Mouse (Mus musculus): ENCODE results near the gene Bcat1. TPM values are rescaled to one million over a fixed set of nuclear protein-coding genes. Genes with fewer than 3 reads are reported as not detected.

The Bcat1 gene
- total RNA-seq, 1 experiment from 2014 or later = not detected

DNA sequence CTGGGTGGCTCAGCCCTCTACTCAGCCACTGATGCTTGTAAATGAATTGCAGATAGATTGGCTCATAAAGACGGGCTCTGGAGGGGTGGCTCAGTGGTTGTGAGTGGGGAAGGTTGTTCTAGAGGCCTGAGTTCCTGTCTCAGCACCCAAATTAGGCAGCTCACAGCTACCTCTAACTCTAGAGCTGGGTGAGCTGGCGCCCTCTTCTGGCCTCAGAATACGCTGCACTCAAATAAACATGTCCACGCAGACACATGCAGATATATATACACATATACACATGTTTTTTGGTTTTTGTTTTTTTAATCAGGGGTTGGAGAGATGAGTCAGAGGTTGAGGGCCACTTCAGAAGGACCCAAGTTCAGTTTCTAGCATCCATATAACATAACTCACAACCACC lies 105.1 kb downstream of the Bcat1 start:
- no peak for ATAC-seq (replicated peaks; ENCODE audit: insufficient number of reproducible peaks, low FRiP score, low TSS enrichment, poor library complexity, severe bottlenecking)

DNA sequence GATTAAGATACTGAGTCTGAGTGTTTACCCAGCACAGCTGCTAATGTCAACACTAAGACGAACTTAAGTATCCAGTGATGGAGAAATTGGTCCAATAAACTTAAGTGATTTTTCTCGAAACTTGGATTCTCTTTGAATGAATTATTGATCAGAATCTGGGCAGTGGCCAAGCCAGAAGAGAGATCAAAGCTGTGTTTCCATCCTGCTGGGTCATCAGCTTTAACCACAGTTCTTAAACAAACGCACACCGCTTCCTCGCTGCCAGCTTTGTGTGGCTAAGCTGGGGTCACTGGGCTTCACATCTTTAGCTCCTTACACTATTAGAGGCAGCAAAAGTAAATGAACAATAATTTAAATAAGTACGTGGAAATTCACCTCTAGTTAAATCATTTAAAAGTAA lies 108.4 kb downstream of the Bcat1 start:
- no peak for ATAC-seq (replicated peaks; ENCODE audit: insufficient number of reproducible peaks, low FRiP score, low TSS enrichment, poor library complexity, severe bottlenecking)

DNA sequence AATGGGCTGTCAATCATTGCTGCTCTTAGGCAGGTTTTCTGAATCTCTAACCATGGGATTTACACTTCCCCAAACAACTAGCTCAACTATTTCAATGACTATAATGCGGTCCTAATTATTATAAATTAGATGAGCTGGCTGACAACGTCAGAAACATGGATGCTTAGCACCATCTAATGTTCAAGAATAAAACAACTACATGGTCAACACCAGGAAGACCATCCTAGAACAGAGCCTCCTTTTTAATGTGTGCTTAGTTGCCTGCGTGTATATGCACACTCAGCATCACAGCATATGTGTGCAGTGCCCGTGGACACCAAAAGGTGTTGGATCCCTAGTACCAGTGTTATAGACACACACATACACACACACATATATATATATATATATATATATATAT lies 111.8 kb downstream of the Bcat1 start:
- ATAC-seq (replicated peaks; ENCODE audit: insufficient number of reproducible peaks, low FRiP score, low TSS enrichment, poor library complexity, severe bottlenecking) = no peak

DNA sequence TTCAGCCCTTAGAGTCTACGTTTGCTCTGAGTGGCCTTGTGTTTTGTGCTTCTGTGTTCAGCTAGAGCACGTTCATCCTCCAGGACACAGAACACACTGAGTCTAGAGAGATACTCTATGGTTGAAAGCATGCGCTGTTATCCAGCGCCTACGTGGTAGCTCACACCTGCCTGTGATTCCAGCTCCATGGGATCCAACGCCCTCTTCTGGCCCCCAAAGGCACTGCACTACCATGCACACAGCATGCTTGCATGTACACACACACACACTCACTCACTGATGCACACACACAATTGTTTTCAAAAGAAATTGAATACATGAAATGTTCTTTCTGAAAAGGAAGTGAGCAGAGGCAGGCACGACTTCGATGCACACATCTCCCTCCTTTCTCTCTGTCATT lies 112.8 kb downstream of the Bcat1 start:
- ATAC-seq (replicated peaks; ENCODE audit: insufficient number of reproducible peaks, low FRiP score, low TSS enrichment, poor library complexity, severe bottlenecking) = no peak

DNA sequence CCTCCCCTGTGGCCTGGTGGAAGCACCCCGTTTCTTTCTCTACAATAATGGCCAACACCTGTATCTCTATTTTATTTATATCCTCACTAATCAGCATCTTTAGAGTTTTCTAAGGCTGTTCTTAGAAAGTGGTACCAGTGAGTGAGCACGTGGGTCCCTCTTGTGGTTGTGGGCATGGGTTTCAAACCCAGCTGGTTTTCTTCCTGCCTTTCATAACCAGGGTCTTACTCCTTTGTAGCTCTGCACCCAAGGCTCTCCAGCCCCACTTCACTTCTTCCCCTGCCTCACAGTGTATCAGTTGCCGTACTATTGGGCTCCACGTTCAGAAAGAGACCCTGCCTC lies 114.0 kb downstream of the Bcat1 start:
- ATAC-seq (replicated peaks; ENCODE audit: insufficient number of reproducible peaks, low FRiP score, low TSS enrichment, poor library complexity, severe bottlenecking) = no peak

DNA sequence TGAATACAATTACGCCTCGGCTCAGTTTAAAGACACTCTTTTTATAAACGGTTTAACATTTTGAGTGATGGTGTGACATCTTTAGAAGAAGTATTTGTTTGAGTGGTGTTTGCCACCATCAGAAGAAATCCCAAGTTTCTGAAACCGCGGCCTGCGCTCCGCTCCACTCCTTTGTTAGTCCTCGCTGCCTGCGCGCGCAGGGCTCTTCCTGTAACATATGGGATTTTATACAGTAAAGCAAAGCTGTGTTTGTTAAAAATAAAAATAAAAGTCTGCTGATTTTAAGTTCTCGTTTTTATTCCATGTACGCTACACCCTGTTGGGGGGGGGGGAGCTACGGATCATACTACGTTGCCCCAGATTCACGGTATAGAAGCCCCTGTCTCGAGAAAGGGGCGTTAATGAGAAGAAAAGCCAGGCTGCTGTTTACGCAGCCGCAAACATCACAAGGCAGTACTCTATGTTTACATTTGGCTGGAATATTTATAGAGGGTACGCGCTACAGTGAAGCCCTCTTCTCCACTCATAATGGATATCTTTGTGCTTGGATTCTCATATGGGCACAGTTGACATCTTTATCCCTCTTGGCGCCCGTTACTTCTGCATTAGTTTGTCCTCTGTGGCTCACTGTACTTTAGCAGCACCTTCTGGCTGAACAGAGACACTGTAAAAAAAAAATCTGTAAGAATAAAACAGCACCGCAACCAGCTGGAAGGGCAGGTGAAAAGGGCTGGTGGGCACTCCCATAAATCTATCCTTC lies 114.6 kb downstream of the Bcat1 start:
- ATAC-seq (replicated peaks; ENCODE audit: insufficient number of reproducible peaks, low FRiP score, low TSS enrichment, poor library complexity, severe bottlenecking) = no peak

GRCm38 (mm10) chr6:144955887-144956547 lies 120.0 kb downstream of the Bcat1 start:
- ATAC-seq (replicated peaks; ENCODE audit: insufficient number of reproducible peaks, low FRiP score, low TSS enrichment, poor library complexity, severe bottlenecking) = no peak

DNA sequence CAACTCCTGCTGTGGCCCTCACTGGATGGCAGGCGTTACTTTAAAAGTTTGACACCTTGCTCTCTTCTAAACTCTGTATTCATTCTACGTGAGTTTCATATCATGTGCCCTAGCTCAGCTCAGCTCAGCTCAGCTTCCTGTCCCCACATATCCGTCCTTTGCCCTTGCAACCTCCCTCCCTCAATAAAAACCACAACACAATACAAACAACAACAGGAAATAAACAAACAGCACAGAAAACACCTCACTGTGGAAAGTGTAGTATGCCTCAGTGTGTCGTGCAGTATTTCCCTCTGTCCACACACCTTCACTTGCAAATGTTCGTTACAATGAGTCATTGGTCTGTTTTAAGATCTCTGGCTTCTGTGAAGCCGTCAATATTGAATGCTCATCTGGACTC lies 123.1 kb downstream of the Bcat1 start:
- ATAC-seq (replicated peaks; ENCODE audit: insufficient number of reproducible peaks, low FRiP score, low TSS enrichment, poor library complexity, severe bottlenecking) = no peak

GRCm38 (mm10) chr6:144944435-144945365 lies 131.3 kb downstream of the Bcat1 start:
- ATAC-seq (replicated peaks; ENCODE audit: insufficient number of reproducible peaks, low FRiP score, low TSS enrichment, poor library complexity, severe bottlenecking) = no peak

Other genes with a start within 250 kb of the Bcat1 start
- gene Lrmp, start 39.5 kb upstream of the Bcat1 start, total RNA-seq (2017) = 254 to 293 TPM (median 262 TPM) in 3 replicates
- 1.7 to 3.1 TPM (median 2.9 TPM) in 3 replicates for gene Casc1, start 134.8 kb upstream of the Bcat1 start, total RNA-seq (2017)
- 18.3 to 22.7 TPM (median 19.3 TPM) in 3 replicates for gene Etfrf1, start 134.9 kb upstream of the Bcat1 start, total RNA-seq (2017)
- 80.5 to 105 TPM (median 99.5 TPM) in 3 replicates for gene Kras, start 174.1 kb upstream of the Bcat1 start, total RNA-seq (2017)